ENCODE assay signal across 17 mouse cellular contexts in the genomic region with DNA sequence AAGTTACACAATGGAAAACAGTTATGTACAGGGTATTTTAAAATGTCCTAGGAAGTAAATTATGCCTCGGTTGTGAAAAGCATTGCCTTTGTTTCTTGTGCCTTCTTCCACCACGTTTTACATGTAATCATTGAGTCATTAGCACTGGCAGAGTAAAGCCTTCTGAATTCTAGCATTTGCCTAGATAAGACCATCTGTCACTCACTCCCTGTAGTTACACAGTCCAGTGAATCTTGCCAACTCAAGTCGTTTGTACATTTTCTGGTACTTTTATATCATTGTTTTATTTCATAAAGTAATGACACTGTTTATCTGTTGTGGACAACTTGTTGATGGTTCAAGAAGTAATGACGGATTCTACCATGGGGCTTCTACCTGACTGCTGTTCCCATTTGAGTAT.
"Had no signal": no experiment of that assay in that cellular context is flagged by ENCODE, and none has a peak within 500 bp of the region (broad histone marks: within the 10 kb centered on the region; RNA-seq: fewer than 3 reads in every experiment).

No protein-coding gene starts in this region.

- H3K27me3 ChIP-seq: kidney, embryonic 15.5 days; liver, embryonic 13.5 days; neural tube, embryonic 12.5 days; stomach, embryonic 15.5 days had no signal

- H3K4me1 ChIP-seq: kidney, embryonic 15.5 days; neural tube, embryonic 12.5 days; stomach, embryonic 15.5 days had no signal

- H3K4me3 ChIP-seq: kidney, embryonic 15.5 days; left cerebral cortex, adult 2 months; liver, embryonic 13.5 days; neural tube, embryonic 12.5 days; stomach, embryonic 15.5 days had no signal

- H3K27ac ChIP-seq: kidney, embryonic 15.5 days; left cerebral cortex, adult 2 months; liver, embryonic 13.5 days; neural tube, embryonic 12.5 days; stomach, embryonic 15.5 days had no signal

- H3K4me2 ChIP-seq: kidney, embryonic 15.5 days; liver, embryonic 13.5 days; midbrain, embryonic 11.5 days; neural tube, embryonic 12.5 days; stomach, embryonic 15.5 days had no signal

- H3K9me3 ChIP-seq: kidney, embryonic 15.5 days; liver, embryonic 13.5 days; neural tube, embryonic 12.5 days; stomach, embryonic 15.5 days had no signal

- DNase-seq: kidney, adult 8-10 months; kidney, postnatal 10 days; kidney, postnatal 36 days; liver, embryonic 13.5 days; lung, adult 2 months; lung, postnatal 14 days; lung, postnatal 4 days; midbrain, embryonic 14.5 days; retina, postnatal 1 day; right cerebral cortex, postnatal 25 days; spleen, adult 18-20 months; thymus, postnatal 25 days had no signal

- H3K9ac ChIP-seq: kidney, embryonic 15.5 days; liver, embryonic 13.5 days; neural tube, embryonic 12.5 days; stomach, embryonic 15.5 days had no signal
